Comparison of ENCODE assay signal across 31 mouse cellular contexts in the genomic region with DNA sequence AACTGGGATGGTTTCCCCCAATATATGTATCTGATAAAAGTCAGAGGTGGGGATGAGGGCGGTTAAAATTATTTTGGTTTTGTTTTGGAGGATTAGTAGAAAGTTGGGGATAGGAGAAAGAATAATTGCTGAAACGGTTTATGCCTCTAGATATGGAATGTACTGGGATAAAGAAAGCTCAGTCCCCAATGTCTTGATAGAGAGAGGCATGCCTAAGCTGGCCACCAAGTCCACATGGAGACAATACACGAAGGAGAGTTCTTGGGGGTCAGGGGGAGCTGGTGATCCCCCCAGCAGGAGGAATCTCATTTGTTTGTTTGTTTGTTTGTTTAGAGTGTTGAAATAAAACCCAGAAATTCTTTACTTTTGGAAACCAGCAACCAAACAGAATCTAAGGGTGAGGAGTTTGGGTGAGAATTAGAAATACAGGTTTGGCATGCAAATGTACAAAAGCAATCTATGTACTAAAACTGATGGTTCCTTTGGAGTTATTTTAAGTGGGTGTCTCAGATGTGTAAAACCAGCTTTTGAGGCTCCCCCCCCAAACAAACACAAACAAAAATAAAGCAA. TPM values are rescaled to one million over a fixed set of nuclear protein-coding genes. Genes with fewer than 3 reads are reported as not detected.
DNase-seq lines count a peak whose midpoint lies in the region; ATAC-seq lines count a peak whose summit lies in the region.
"Had no signal": no experiment of that assay in that cellular context is flagged by ENCODE, and none has a peak within 500 bp of the region (broad histone marks: within the 10 kb centered on the region; RNA-seq: fewer than 3 reads in every experiment).

No protein-coding gene starts in this region.

- peak overlapping the region; percentile 47 for H3K4me3 ChIP-seq in forebrain, embryonic 10.5 days
- no peak overlapping the region for H3K4me3 ChIP-seq in forebrain, embryonic 16.5 days (replicated peaks; ENCODE audit: low read length)
- peak overlapping the region; percentile 53 for H3K4me3 ChIP-seq in lung, embryonic 15.5 days
- H3K4me3 ChIP-seq in midbrain, embryonic 13.5 days (replicated peaks) = no peak overlapping the region
- H3K4me3 ChIP-seq in midbrain, embryonic 15.5 days = no peak overlapping the region; the same call in 1 of the 2 replicates
- no peak overlapping the region for H3K4me3 ChIP-seq in midbrain, embryonic 16.5 days (ENCODE audit: low read depth, low read length)
- H3K4me3 ChIP-seq: embryonic facial prominence, embryonic 12.5 days; heart, adult 2 months; heart, embryonic 12.5 days; hindbrain, embryonic 15.5 days; limb, embryonic 15.5 days; stomach, embryonic 15.5 days had no signal

- H3K9ac ChIP-seq in forebrain, embryonic 16.5 days (replicated peaks; ENCODE audit: low read depth, low read length) = no peak overlapping the region
- H3K9ac ChIP-seq in lung, embryonic 15.5 days = peak overlapping the region; percentile 53
- no peak overlapping the region for H3K9ac ChIP-seq in midbrain, embryonic 13.5 days (replicated peaks)
- H3K9ac ChIP-seq in midbrain, embryonic 15.5 days = no peak overlapping the region
- no peak overlapping the region for H3K9ac ChIP-seq in midbrain, embryonic 16.5 days (ENCODE audit: low read depth, low read length)
- H3K9ac ChIP-seq: embryonic facial prominence, embryonic 12.5 days; heart, embryonic 12.5 days; hindbrain, embryonic 15.5 days; limb, embryonic 15.5 days; liver, embryonic 14.5 days; stomach, embryonic 15.5 days had no signal

- H3K36me3 ChIP-seq in forebrain, embryonic 10.5 days (replicated peaks) = no peaks in the 10 kb centered on the region
- no peaks in the 10 kb centered on the region for H3K36me3 ChIP-seq in forebrain, embryonic 16.5 days (ENCODE audit: control insufficient read depth, insufficient read depth)
- no peaks in the 10 kb centered on the region for H3K36me3 ChIP-seq in lung, embryonic 15.5 days
- no peaks in the 10 kb centered on the region for H3K36me3 ChIP-seq in midbrain, embryonic 13.5 days
- no peaks in the 10 kb centered on the region for H3K36me3 ChIP-seq in midbrain, embryonic 15.5 days (replicated peaks)
- H3K36me3 ChIP-seq in midbrain, embryonic 16.5 days (ENCODE audit: control insufficient read depth, insufficient read depth, low read length) = no peaks in the 10 kb centered on the region
- H3K36me3 ChIP-seq: embryonic facial prominence, embryonic 12.5 days; heart, embryonic 12.5 days; hindbrain, embryonic 15.5 days; limb, embryonic 15.5 days; stomach, embryonic 15.5 days had no signal

- H3K27ac ChIP-seq in forebrain, embryonic 10.5 days = 0 out of 2 replicates have a peak overlapping the region, but pooled peaks have one; percentile 21
- H3K27ac ChIP-seq in forebrain, embryonic 16.5 days (ENCODE audit: low read length) = no peak overlapping the region
- peak overlapping the region; percentile 93 for H3K27ac ChIP-seq in lung, embryonic 15.5 days
- H3K27ac ChIP-seq in midbrain, embryonic 13.5 days = no peak overlapping the region
- H3K27ac ChIP-seq in midbrain, embryonic 15.5 days = no peak overlapping the region
- no peak overlapping the region for H3K27ac ChIP-seq in midbrain, embryonic 16.5 days (ENCODE audit: low read length)
- H3K27ac ChIP-seq: embryonic facial prominence, embryonic 12.5 days; heart, adult 2 months; hindbrain, embryonic 15.5 days; kidney, postnatal 0 days; limb, embryonic 15.5 days; liver, embryonic 14.5 days; macrophage; stomach, embryonic 15.5 days had no signal

- H3K4me2 ChIP-seq in forebrain, embryonic 16.5 days (ENCODE audit: low read length) = no peak overlapping the region
- peak overlapping the region; percentile 56 for H3K4me2 ChIP-seq in lung, embryonic 15.5 days
- peak overlapping the region; percentile 23 for H3K4me2 ChIP-seq in midbrain, embryonic 13.5 days (replicated peaks)
- H3K4me2 ChIP-seq in midbrain, embryonic 15.5 days = no peak overlapping the region
- H3K4me2 ChIP-seq in midbrain, embryonic 16.5 days (ENCODE audit: low read length) = 0 out of 2 replicates have a peak overlapping the region, but pooled peaks have one; percentile 9
- H3K4me2 ChIP-seq: embryonic facial prominence, embryonic 12.5 days; heart, embryonic 12.5 days; hindbrain, embryonic 15.5 days; limb, embryonic 15.5 days; stomach, embryonic 15.5 days had no signal

- no peak for DNase-seq in forebrain, embryonic 10.5 days (ENCODE audit: extremely low spot score, low spot score)
- DNase-seq in lung, postnatal 10 days = no peak
- DNase-seq in thymus, postnatal 0 days (ENCODE audit: low spot score) = no peak
- DNase-seq: adrenal gland, adult 2 months; adrenal gland, postnatal 36 days; cerebellum, adult 2 months; cerebellum, postnatal 14 days; heart, adult 2 months; heart, postnatal 4 days; kidney, adult 18-20 months; kidney, postnatal 4 days; right cerebral cortex, postnatal 25 days; thymus, postnatal 25 days had no signal

- no peak for ATAC-seq in forebrain, embryonic 16.5 days
- no peak for ATAC-seq in lung, embryonic 15.5 days (ENCODE audit: borderline replicate concordance, extremely low read depth, low FRiP score, low TSS enrichment)
- no peak for ATAC-seq in midbrain, embryonic 13.5 days
- no peak for ATAC-seq in midbrain, embryonic 15.5 days (replicated peaks)
- no peak for ATAC-seq in midbrain, embryonic 16.5 days
- ATAC-seq: activated CD4-positive, CD25-positive, alpha-beta regulatory T cell, adult 4 months; inflammation-experienced regulatory T-cells, adult 6 months had no signal

- WGBS in forebrain, embryonic 10.5 days = 3% methylated on average over 3 of the region's 3 CpGs
- WGBS in forebrain, embryonic 16.5 days = 2% methylated on average over 3 of the region's 3 CpGs
- WGBS in lung, embryonic 15.5 days = 2% methylated on average over 3 of the region's 3 CpGs
- WGBS in midbrain, embryonic 13.5 days = 2% methylated on average over 3 of the region's 3 CpGs
- 5% methylated on average over 3 of the region's 3 CpGs for WGBS in midbrain, embryonic 15.5 days
- WGBS in midbrain, embryonic 16.5 days = 2% methylated on average over 3 of the region's 3 CpGs

- peaks cover 26% of the 10 kb centered on the region for H3K4me1 ChIP-seq in forebrain, embryonic 10.5 days
- peaks cover 21% of the 10 kb centered on the region for H3K4me1 ChIP-seq in forebrain, embryonic 16.5 days (replicated peaks; ENCODE audit: control insufficient read depth, insufficient read depth, low read length)
- peaks cover 4% of the 10 kb centered on the region; the same call in 1 of the 2 replicates for H3K4me1 ChIP-seq in lung, embryonic 15.5 days
- peaks cover 16% of the 10 kb centered on the region for H3K4me1 ChIP-seq in midbrain, embryonic 13.5 days (replicated peaks)
- peaks cover 15% of the 10 kb centered on the region for H3K4me1 ChIP-seq in midbrain, embryonic 15.5 days
- peaks cover 14% of the 10 kb centered on the region; the same call in 1 of the 2 replicates for H3K4me1 ChIP-seq in midbrain, embryonic 16.5 days (ENCODE audit: control insufficient read depth, insufficient read depth, low read length)

- peaks cover 100% of the 10 kb centered on the region for H3K27me3 ChIP-seq in forebrain, embryonic 10.5 days (ENCODE audit: poor library complexity, severe bottlenecking)
- H3K27me3 ChIP-seq in forebrain, embryonic 16.5 days (replicated peaks; ENCODE audit: control insufficient read depth, insufficient read depth, low read length) = peaks cover 80% of the 10 kb centered on the region
- H3K27me3 ChIP-seq in lung, embryonic 15.5 days = peaks cover 94% of the 10 kb centered on the region
- H3K27me3 ChIP-seq in midbrain, embryonic 13.5 days = peaks cover 94% of the 10 kb centered on the region
- peaks cover 87% of the 10 kb centered on the region for H3K27me3 ChIP-seq in midbrain, embryonic 15.5 days (replicated peaks)
- H3K27me3 ChIP-seq in midbrain, embryonic 16.5 days (ENCODE audit: control insufficient read depth, insufficient read depth, low read depth, low read length) = peaks cover 53% of the 10 kb centered on the region
- H3K27me3 ChIP-seq: CH12.LX had no signal

- H3K9me3 ChIP-seq in forebrain, embryonic 10.5 days = no peaks in the 10 kb centered on the region
- no peaks in the 10 kb centered on the region for H3K9me3 ChIP-seq in forebrain, embryonic 16.5 days (ENCODE audit: control insufficient read depth, low read length)
- H3K9me3 ChIP-seq in lung, embryonic 15.5 days = no peaks in the 10 kb centered on the region
- no peaks in the 10 kb centered on the region for H3K9me3 ChIP-seq in midbrain, embryonic 13.5 days
- no peaks in the 10 kb centered on the region for H3K9me3 ChIP-seq in midbrain, embryonic 15.5 days
- H3K9me3 ChIP-seq in midbrain, embryonic 16.5 days (replicated peaks; ENCODE audit: control insufficient read depth, low read length, poor library complexity, severe bottlenecking) = no peaks in the 10 kb centered on the region
- H3K9me3 ChIP-seq: embryonic facial prominence, embryonic 12.5 days; heart, embryonic 12.5 days; hindbrain, embryonic 15.5 days; limb, embryonic 15.5 days; stomach, embryonic 15.5 days had no signal

RNA-seq across cellular contexts. Expression of gene Nkx2-1, which starts 5.6 kb away (rescaled TPM):
- 12.0 and 14.3 TPM in 2 replicates for polyA plus RNA-seq in forebrain, embryonic 10.5 days (2016; fragmentation: Nextera tagmentation; extraction: Ambion mirVana)
- 4.7 and 8.1 TPM in 2 replicates for polyA plus RNA-seq in forebrain, embryonic 16.5 days (2015; fragmentation: Nextera tagmentation; extraction: Ambion mirVana)
- polyA plus RNA-seq in lung, embryonic 15.5 days (2015; fragmentation: Nextera tagmentation; extraction: Ambion mirVana) = 84.7 and 87.6 TPM in 2 replicates
- 6.2 and 9.2 TPM in 2 replicates for polyA plus RNA-seq in midbrain, embryonic 13.5 days (2015; fragmentation: Nextera tagmentation; extraction: Ambion mirVana)
- polyA plus RNA-seq in midbrain, embryonic 15.5 days (2015; fragmentation: Nextera tagmentation; extraction: Ambion mirVana) = 6.3 and 8.0 TPM in 2 replicates
- polyA plus RNA-seq in midbrain, embryonic 16.5 days (2015; fragmentation: Nextera tagmentation; extraction: Ambion mirVana) = 3.2 and 5.7 TPM in 2 replicates
- 0.05 TPM in 1 of 2 replicates, not detected in the other for polyA plus RNA-seq in thymus, postnatal 0 days (2015; fragmentation: Nextera tagmentation; extraction: Ambion mirVana)
- polyA plus RNA-seq: activated CD4-positive, CD25-positive, alpha-beta regulatory T cell, adult 4 months; adrenal gland, adult 2 months; C2C12; cerebellum, adult 2 months; inflammation-experienced regulatory T-cells, adult 6 months; kidney, postnatal 0 days; limb, embryonic 15.5 days; liver, embryonic 14.5 days; macrophage; neural tube, embryonic 11.5 days had no signal

Comparison
In these comparisons a context has a peak if more than half of its experiments do, and no peak if none do; other contexts are left out.
1. H3K27ac ChIP-seq: peak in forebrain, embryonic 10.5 days (single experiment) and lung, embryonic 15.5 days (single experiment); none in forebrain, embryonic 16.5 days (single experiment), midbrain, embryonic 13.5 days (single experiment), midbrain, embryonic 15.5 days (single experiment) and midbrain, embryonic 16.5 days (single experiment).
2. H3K4me3 ChIP-seq: peak in forebrain, embryonic 10.5 days (single experiment) and lung, embryonic 15.5 days (single experiment); none in forebrain, embryonic 16.5 days (single experiment), midbrain, embryonic 13.5 days (single experiment), midbrain, embryonic 15.5 days (single experiment) and midbrain, embryonic 16.5 days (single experiment).
3. H3K4me2 ChIP-seq: peak in lung, embryonic 15.5 days (single experiment), midbrain, embryonic 13.5 days (single experiment) and midbrain, embryonic 16.5 days (single experiment); none in forebrain, embryonic 16.5 days (single experiment) and midbrain, embryonic 15.5 days (single experiment).